Mouse (Mus musculus) adrenal gland, postnatal 4 days (tissue): ENCODE results near the gene Adamts8. TPM values are rescaled to one million over a fixed set of nuclear protein-coding genes. Genes with fewer than 3 reads are reported as not detected.

Source experiments
- DNase-seq, 2 experiments: peaks; one replicate each; pipeline ENCODE4 v3.0.0; 2021 to 2022; ENCODE audit warnings: low spot score in 2 of 2, mixed read lengths in 2 of 2
- long read RNA-seq, 2 experiments: library from polyadenylated mRNA; stranded (forward); transcript quantifications; one replicate each; pipeline ENCODE4 v2.0.0; 2021
- total RNA-seq, 2 experiments: library from RNA; stranded (reverse); gene quantifications; 2 replicates each; pipeline ENCODE4 v1.2.3; 2021

Adamts8 gene
- 1 to 10 TPM in 1 of 2 experiments, under 1 TPM in 1; 0.95 to 1.7 TPM for total RNA-seq
- long read RNA-seq, experiment 1, partial matches to known transcripts: 0 of 2 reads
- long read RNA-seq, experiment 1, other reads (novel, unspliced or antisense): 1 of 2 reads
- long read RNA-seq, experiment 2, partial matches to known transcripts: 0 of 3 reads
- long read RNA-seq, experiment 2, other reads (novel, unspliced or antisense): 0 of 3 reads

- no peak for DNase-seq
Measured at GRCm38 (mm10) chr9:30942512-30943313, at the start of gene Adamts8. TSS of gene Adamts8 (plus strand) at chr9:30942562.

GRCm38 (mm10) chr9:30895618-30896017 is 46.7 kb upstream of the Adamts8 start:
- no peak for DNase-seq

GRCm38 (mm10) chr9:30896752-30897151 is 45.6 kb upstream of the Adamts8 start:
- DNase-seq: peak; percentile 62 to 86

GRCm38 (mm10) chr9:30897169-30897568 is 45.2 kb upstream of the Adamts8 start:
- DNase-seq: no peak

DNA sequence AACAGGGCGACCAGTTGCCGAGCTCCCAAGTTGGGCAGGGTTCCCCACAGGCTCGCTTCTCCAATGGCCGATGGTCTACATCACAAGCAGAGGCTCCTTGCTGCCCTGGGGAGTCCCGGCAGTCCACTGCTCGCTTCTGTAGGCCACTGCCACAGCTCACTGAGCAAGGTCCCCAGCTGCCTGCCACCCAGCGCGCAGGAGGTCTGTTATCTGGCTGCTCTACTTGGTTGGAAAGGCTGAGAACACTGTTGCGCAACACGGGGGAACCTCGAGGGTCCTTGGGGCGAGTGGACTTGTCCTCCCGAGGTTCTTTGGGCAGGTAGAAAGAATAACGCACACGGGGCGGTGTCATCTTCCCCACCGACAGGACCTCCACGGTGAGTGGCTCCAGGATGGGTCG is 40.2 kb upstream of the Adamts8 start:
- no peak for DNase-seq

- no peak for DNase-seq
Measured at GRCm38 (mm10) chr9:30902641-30903040, 39.7 kb upstream of the Adamts8 start.

DNA sequence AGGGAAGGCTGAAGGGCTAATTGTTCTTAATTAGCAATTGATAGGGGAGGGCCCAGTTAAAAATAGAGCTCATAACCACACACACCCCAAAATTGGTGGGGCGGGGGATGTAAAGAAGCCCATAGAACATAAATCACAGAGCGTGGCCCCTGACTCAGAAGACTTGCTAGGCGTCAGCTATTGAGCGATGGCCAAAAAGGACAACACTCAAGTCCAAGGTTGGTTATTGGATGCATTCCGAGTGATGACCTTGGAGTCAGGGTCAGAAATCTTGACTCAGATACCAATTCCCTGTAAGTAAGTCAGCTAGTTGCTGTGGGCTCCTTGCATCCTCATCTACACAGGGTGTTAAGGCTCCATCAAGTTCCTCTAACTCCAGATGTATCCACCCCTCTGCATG is 39.1 kb upstream of the Adamts8 start:
- no peak for DNase-seq

GRCm38 (mm10) chr9:30905861-30906260 is 36.5 kb upstream of the Adamts8 start:
- DNase-seq: no peak

DNA sequence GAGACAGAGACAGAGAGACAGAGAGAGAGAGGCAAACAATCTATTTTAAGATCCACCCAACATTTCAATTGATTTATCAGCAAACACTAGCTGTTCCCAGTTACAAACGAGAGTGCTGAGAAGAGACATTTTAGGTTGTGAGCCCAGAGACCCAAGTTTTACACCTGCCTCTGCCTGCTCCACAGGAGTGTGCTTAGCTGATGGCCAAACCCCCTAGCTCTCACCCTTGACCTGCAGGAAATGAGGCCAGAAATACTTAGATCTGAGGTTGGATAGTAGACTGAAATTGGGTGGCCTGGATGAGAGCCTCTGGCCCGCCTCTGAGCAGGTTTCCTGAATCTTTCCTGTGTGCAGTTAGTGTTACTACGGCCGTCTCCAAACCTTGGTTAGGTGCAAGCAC is 35.9 kb upstream of the Adamts8 start:
- DNase-seq: no peak

DNA sequence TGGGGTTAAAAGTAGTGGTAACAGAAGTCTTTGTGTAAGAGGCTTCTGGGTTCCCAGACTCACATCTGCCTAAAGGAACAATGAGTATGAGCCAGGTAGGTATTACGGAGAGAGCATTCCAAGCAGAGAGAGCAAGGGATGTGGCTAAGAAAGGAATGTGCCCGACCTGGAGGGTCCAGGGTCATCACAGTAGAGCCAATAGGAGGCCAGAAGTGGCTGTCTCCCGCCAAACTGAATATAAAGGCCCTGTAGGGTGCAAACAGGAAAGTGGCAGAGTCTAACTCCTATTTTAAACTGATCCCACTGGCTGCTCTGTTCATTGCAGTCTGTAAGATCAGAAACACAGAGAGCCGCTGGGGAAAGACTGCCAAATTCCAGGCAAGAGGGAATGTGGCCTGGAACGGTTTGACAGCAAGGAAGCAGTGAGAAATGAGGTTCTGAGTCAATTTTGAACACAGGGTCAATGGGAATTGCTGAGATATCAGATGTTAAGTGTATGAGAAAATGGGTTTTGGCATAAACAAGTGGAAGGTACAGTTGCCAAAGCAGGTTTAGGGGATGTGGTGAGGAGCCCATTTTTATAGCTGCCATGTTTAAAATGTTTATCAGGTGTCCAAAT is 34.6 kb upstream of the Adamts8 start:
- DNase-seq: no peak

- no peak for DNase-seq
Measured at GRCm38 (mm10) chr9:30908296-30908690, 34.1 kb upstream of the Adamts8 start.

DNA sequence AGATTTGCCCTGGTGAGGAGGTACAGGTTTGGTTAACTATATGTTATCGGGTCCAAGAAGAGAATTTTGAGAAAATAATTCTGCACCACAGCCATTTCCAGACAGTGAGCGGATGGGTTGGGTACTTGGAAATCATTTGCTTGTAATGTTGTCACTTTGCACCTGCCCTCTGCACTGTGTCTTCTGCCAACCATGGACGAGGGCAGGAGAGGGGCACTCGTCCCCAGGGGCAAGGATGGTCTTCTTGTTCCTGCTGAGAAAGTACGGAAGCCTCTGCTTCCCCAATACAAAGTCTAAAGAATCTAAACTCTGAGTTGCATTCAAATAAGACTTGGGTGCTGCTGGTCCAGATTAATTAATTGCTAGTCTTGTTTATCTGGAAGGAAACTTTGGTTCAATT is 33.4 kb upstream of the Adamts8 start:
- DNase-seq: no peak

DNA sequence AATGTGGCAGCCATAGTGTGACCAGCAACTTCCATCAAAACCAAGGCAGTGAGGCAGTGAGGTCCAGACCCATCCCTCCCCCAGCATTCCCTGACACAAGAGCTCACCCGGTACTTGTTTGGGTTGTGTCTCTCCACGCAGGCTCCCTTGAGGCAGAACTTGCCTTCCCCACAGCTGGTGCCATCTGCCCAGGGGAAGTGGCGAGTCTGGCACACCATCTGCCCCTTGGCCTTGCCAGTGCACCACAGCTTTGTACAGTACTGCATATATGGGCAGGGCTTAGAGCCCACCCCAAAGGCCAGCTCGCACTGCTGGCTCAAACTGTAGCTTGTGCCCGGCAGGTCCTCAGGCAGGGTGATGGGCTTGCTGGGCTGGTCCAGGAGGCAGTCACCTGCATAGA is 31.9 kb upstream of the Adamts8 start:
- no peak for DNase-seq

GRCm38 (mm10) chr9:30912161-30912560 is 30.2 kb upstream of the Adamts8 start:
- no peak for DNase-seq

- DNase-seq: no peak
Measured at GRCm38 (mm10) chr9:30913429-30913828, 28.9 kb upstream of the Adamts8 start.

- no peak for DNase-seq
Measured at GRCm38 (mm10) chr9:30914241-30914640, 28.1 kb upstream of the Adamts8 start.

DNA sequence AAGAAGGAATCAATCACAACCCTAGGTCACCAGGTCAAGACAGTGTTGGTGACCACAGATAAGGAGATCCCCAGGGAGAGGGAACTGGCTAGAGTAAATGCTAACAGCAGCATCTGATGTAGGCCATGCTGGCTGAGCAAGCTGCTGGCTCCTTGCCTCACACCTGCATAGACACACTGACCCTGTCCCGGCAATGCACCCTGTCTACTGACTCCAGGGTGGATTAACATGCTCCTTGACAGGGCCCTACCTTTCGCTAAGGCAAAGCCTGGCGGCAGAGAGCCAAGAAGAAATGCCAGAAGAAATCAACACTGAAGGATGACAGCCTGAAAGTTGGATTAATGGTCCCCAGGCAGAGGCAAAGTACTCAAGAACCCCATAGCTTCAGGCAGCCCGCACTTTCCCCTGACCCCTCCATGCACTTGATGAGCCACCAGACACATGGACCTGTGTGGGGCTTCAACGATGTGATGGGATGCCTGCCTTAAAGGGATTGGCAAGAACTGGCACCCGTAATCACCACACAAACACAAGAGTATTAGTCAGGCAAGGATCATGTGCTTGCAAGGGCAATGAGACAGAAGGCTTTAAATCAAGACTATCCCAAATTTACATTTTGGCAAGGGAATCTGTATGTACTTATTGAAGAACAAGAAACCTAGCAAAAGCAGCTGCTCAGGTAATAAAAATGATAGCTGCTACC is 25.9 kb upstream of the Adamts8 start:
- no peak for DNase-seq

- no peak for DNase-seq
Measured at GRCm38 (mm10) chr9:30918466-30919356, 23.7 kb upstream of the Adamts8 start.

DNA sequence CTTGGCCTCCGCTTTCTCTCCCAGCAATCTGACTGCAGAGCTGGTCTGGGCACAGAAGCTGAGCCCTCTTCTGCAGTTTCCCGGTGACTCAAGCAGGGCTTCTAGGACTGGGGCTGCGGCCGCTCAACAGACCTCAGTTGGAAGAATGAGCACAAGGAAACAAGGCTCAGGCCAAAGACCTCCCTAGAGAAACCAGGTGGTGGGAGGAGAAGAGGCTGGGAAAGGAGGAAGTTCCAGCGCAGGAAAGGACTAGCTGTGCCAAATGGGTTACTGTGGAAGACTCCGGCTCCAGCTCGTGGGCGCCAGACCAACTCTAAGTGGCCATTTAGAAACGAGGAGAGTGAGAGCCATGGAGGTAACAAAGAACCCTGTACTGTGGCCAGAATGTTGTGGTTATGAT is 22.7 kb upstream of the Adamts8 start:
- no peak for DNase-seq

- no peak for DNase-seq
Measured at GRCm38 (mm10) chr9:30920736-30921135, 21.6 kb upstream of the Adamts8 start.
